Mouse (Mus musculus) bone marrow macrophage, adult 2 months (primary cell): ENCODE data around the gene Ppp5c.

Source experiments
- CTCF ChIP-seq: IDR thresholded peaks from 2 replicates; pipeline ENCODE4 v1.5.1; 2012; ENCODE audit warnings: low read depth, mild to moderate bottlenecking, low read length, moderate library complexity
- POLR2A ChIP-seq: IDR thresholded peaks from 2 replicates; pipeline ENCODE4 v1.6.1; 2012; ENCODE audit warnings: mild to moderate bottlenecking, low read depth, low read length, borderline replicate concordance

- TF ChIP-seq POLR2A (no peak), CTCF (no peak)
Observed at GRCm38 (mm10) chr7:17019426-17020166, 8.1 kb downstream of the Ppp5c start.
